Mouse (Mus musculus): ENCODE data around the gene Rapgef3. TPM values are rescaled to one million over a fixed set of nuclear protein-coding genes. Genes with fewer than 3 reads are reported as not detected.

Rapgef3 gene
- polyA plus RNA-seq, 1 experiment: 2.3 TPM

- no peak overlapping the region for H3K4me3 ChIP-seq (replicated peaks)
- peaks cover 20% of the 10 kb centered on the region for H3K27me3 ChIP-seq (replicated peaks)
- H3K4me1 ChIP-seq: peaks cover 52% of the 10 kb centered on the region
- TF ChIP-seq FLI1 (IDR thresholded peaks at IDR 0.05; ENCODE audit: low read length) (no peak), GATA1 (IDR thresholded peaks at IDR 0.05; ENCODE audit: borderline replicate concordance, low read length) (no peak)
- no peaks in the 10 kb centered on the region for H3K36me3 ChIP-seq (replicated peaks; ENCODE audit: low read length)
- no peaks in the 10 kb centered on the region for H3K9me3 ChIP-seq
Observed at GRCm38 (mm10) chr15:97776919-97777318, 9.1 kb upstream of the Rapgef3 start.

- peaks cover 21% of the 10 kb centered on the region for H3K27me3 ChIP-seq (replicated peaks)
- TF ChIP-seq GATA1 (IDR thresholded peaks at IDR 0.05; ENCODE audit: borderline replicate concordance, low read length): no peak
- TF ChIP-seq FLI1 (IDR thresholded peaks at IDR 0.05; ENCODE audit: low read length): no peak
- H3K36me3 ChIP-seq (replicated peaks; ENCODE audit: low read length): no peaks in the 10 kb centered on the region
- no peak overlapping the region for H3K4me3 ChIP-seq (replicated peaks)
- peaks cover 53% of the 10 kb centered on the region for H3K4me1 ChIP-seq
- H3K9me3 ChIP-seq: no peaks in the 10 kb centered on the region
Observed at GRCm38 (mm10) chr15:97776514-97776913, 8.7 kb upstream of the Rapgef3 start.

- no peaks in the 10 kb centered on the region for H3K36me3 ChIP-seq (replicated peaks; ENCODE audit: low read length)
- no peaks in the 10 kb centered on the region for H3K9me3 ChIP-seq
- TF ChIP-seq FLI1 (IDR thresholded peaks at IDR 0.05; ENCODE audit: low read length): no peak
- no peak for TF ChIP-seq GATA1 (IDR thresholded peaks at IDR 0.05; ENCODE audit: borderline replicate concordance, low read length)
- peaks cover 45% of the 10 kb centered on the region for H3K27me3 ChIP-seq (replicated peaks)
- H3K4me3 ChIP-seq (replicated peaks): no peak overlapping the region
- H3K4me1 ChIP-seq: peaks cover 55% of the 10 kb centered on the region
Observed at GRCm38 (mm10) chr15:97773961-97774370, 6.2 kb upstream of the Rapgef3 start.

- Histone ChIP-seq H3K4me1 (peaks cover 63% of the 10 kb centered on the region), H3K27me3 (replicated peaks) (peaks cover 51% of the 10 kb centered on the region), H3K9me3 (no peaks in the 10 kb centered on the region), H3K36me3 (replicated peaks; ENCODE audit: low read length) (no peaks in the 10 kb centered on the region), H3K4me3 (replicated peaks) (no peak overlapping the region)
- TF ChIP-seq GATA1 (IDR thresholded peaks at IDR 0.05; ENCODE audit: borderline replicate concordance, low read length): no peak
- TF ChIP-seq FLI1 (IDR thresholded peaks at IDR 0.05; ENCODE audit: low read length): no peak
Observed at GRCm38 (mm10) chr15:97773108-97773507, 5.3 kb upstream of the Rapgef3 start.

GRCm38 (mm10) chr15:97770280-97770679, 2.5 kb upstream of the Rapgef3 start:
- TF ChIP-seq FLI1 (IDR thresholded peaks at IDR 0.05; ENCODE audit: low read length) (no peak), GATA1 (IDR thresholded peaks at IDR 0.05; ENCODE audit: borderline replicate concordance, low read length) (no peak)
- H3K36me3 ChIP-seq (replicated peaks; ENCODE audit: low read length): no peaks in the 10 kb centered on the region
- peaks cover 68% of the 10 kb centered on the region for H3K4me1 ChIP-seq
- H3K27me3 ChIP-seq (replicated peaks): peaks cover 70% of the 10 kb centered on the region
- no peak overlapping the region for H3K4me3 ChIP-seq (replicated peaks)
- no peaks in the 10 kb centered on the region for H3K9me3 ChIP-seq

GRCm38 (mm10) chr15:97768192-97768591, 420 bp upstream of the Rapgef3 start:
- peaks cover 60% of the 10 kb centered on the region for H3K4me1 ChIP-seq
- H3K36me3 ChIP-seq (replicated peaks; ENCODE audit: low read length): no peaks in the 10 kb centered on the region
- peaks cover 81% of the 10 kb centered on the region for H3K27me3 ChIP-seq (replicated peaks)
- no peaks in the 10 kb centered on the region for H3K9me3 ChIP-seq
- H3K4me3 ChIP-seq (replicated peaks): peak overlapping the region; percentile 90
- TF ChIP-seq FLI1 (IDR thresholded peaks at IDR 0.05; ENCODE audit: low read length) (no peak), GATA1 (IDR thresholded peaks at IDR 0.05; ENCODE audit: borderline replicate concordance, low read length) (no peak)

GRCm38 (mm10) chr15:97766594-97767279, 1.0 kb downstream of the Rapgef3 start:
- H3K4me3 ChIP-seq (replicated peaks): peak overlapping the region; percentile 90

GRCm38 (mm10) chr15:97766194-97766593, 1.6 kb downstream of the Rapgef3 start:
- TF ChIP-seq FLI1 (IDR thresholded peaks at IDR 0.05; ENCODE audit: low read length): no peak
- no peak for TF ChIP-seq GATA1 (IDR thresholded peaks at IDR 0.05; ENCODE audit: borderline replicate concordance, low read length)
- Histone ChIP-seq H3K27me3 (replicated peaks) (peaks cover 92% of the 10 kb centered on the region), H3K9me3 (no peaks in the 10 kb centered on the region), H3K4me3 (replicated peaks) (peak overlapping the region; percentile 53), H3K4me1 (peaks cover 52% of the 10 kb centered on the region), H3K36me3 (replicated peaks; ENCODE audit: low read length) (no peaks in the 10 kb centered on the region)

More at GRCm38 (mm10) chr15:97766594-97767279, 1.0 kb downstream of the Rapgef3 start:
- no peak for TF ChIP-seq FLI1 (IDR thresholded peaks at IDR 0.05; ENCODE audit: low read length)
- TF ChIP-seq GATA1 (IDR thresholded peaks at IDR 0.05; ENCODE audit: borderline replicate concordance, low read length): no peak
- Histone ChIP-seq H3K4me1 (peaks cover 56% of the 10 kb centered on the region), H3K9me3 (no peaks in the 10 kb centered on the region), H3K27me3 (replicated peaks) (peaks cover 91% of the 10 kb centered on the region), H3K36me3 (replicated peaks; ENCODE audit: low read length) (no peaks in the 10 kb centered on the region)

GRCm38 (mm10) chr15:97765090-97765794, 2.5 kb downstream of the Rapgef3 start:
- Histone ChIP-seq H3K27me3 (replicated peaks) (peaks cover 88% of the 10 kb centered on the region), H3K4me1 (peaks cover 61% of the 10 kb centered on the region)

GRCm38 (mm10) chr15:97764532-97764931, 3.2 kb downstream of the Rapgef3 start:
- no peaks in the 10 kb centered on the region for H3K36me3 ChIP-seq (replicated peaks; ENCODE audit: low read length)
- TF ChIP-seq GATA1 (IDR thresholded peaks at IDR 0.05; ENCODE audit: borderline replicate concordance, low read length): no peak
- no peak for TF ChIP-seq FLI1 (IDR thresholded peaks at IDR 0.05; ENCODE audit: low read length)
- H3K9me3 ChIP-seq: no peaks in the 10 kb centered on the region
- H3K4me3 ChIP-seq (replicated peaks): no peak overlapping the region
- H3K4me1 ChIP-seq: peaks cover 64% of the 10 kb centered on the region
- peaks cover 87% of the 10 kb centered on the region for H3K27me3 ChIP-seq (replicated peaks)

More at GRCm38 (mm10) chr15:97765090-97765794, 2.5 kb downstream of the Rapgef3 start:
- no peak for TF ChIP-seq GATA1 (IDR thresholded peaks at IDR 0.05; ENCODE audit: borderline replicate concordance, low read length)
- no peak for TF ChIP-seq FLI1 (IDR thresholded peaks at IDR 0.05; ENCODE audit: low read length)
- no peaks in the 10 kb centered on the region for H3K36me3 ChIP-seq (replicated peaks; ENCODE audit: low read length)
- H3K4me3 ChIP-seq (replicated peaks): no peak overlapping the region
- H3K9me3 ChIP-seq: no peaks in the 10 kb centered on the region
